Mouse (Mus musculus): ENCODE results near the gene Il1a.

Il1a gene

DNA sequence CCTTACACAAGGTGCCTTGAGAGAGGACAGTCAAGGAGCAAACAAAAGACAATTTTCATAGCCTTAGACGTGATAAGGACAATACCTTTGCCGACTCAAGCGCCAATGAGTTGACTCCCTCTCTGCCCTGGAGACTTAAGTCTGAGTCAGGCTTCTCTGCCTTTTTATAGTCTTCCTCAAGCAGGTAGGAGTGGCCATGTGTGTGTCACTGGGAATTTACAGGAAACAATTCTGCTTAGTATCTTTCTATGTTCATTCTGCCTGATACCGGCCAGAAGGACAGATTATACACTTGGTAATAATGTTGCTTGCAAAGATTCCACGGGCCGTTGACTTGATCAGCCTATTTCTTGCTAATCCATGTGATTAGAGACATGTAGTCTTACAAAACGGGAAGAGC lies at the start of gene Il1a:
Gene Il1a, minus strand, starts transcription at position 137 of the 400 bp plus-strand sequence.
- no peak for ATAC-seq (ENCODE audit: low TSS enrichment)

DNA sequence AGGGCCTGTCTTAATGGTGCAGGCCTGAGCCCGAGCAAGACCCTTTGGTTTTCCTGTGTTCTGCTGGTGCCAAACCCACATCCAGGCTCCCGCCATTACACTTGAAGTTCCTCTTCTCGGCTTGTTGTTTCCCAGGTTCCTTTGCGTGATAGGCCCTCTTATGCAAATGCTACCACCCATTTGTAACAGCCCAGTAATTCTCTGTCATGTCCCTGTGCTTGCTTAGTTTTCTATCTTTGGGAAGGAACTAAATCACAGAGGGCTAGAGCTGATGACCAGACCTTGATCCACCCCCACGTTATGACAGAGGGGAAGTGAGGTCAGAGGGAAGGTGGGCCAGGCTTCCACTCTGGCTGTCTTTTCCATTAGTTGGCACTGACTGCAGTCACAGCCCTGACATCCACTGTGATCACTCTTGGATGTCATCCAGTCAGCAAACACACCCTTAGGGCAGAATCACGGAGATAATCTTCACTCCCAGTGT lies 28.4 kb upstream of the Il1a start:
- ATAC-seq (ENCODE audit: low TSS enrichment): no peak

DNA sequence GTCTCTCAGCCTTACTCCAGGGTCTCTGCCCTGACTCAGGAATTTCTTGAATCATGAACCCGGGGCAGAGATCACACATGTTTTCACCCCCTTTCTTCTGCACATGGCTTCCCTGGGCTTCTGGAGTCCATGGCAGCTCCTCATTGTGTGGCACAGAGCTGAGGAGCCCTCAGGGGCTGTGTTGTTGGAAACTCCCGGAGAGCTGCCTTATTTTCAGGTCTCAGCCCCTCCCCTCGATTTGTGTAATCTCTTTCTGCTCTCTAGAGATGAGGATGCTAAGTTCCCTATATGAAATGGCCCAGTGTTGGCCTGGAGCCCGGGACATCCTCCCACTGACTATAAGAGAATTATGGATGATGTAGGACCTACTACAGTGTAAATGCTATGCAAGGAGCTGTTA lies 23.7 kb upstream of the Il1a start:
- no peak for ATAC-seq (ENCODE audit: low TSS enrichment)

DNA sequence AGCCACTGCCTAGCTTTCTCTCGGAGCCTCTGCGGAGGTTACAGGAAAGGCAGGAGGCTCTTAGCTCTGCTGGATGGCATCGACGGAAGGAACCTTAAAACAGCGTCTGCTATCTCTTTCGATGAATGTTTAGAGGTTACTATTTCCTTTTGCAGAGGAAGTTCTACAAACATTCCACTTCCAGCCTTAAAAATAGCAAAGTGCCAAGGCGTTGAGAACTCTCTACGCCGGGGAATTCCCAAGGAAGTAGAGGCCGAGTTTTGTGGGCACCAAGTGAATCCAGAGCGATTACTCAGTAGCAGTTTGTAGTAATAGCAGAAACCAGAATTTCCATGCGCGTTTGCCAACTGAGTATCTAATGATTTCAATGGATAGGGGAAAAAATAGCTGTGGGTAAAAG lies 20.8 kb upstream of the Il1a start:
- no peak for ATAC-seq (ENCODE audit: low TSS enrichment)

DNA sequence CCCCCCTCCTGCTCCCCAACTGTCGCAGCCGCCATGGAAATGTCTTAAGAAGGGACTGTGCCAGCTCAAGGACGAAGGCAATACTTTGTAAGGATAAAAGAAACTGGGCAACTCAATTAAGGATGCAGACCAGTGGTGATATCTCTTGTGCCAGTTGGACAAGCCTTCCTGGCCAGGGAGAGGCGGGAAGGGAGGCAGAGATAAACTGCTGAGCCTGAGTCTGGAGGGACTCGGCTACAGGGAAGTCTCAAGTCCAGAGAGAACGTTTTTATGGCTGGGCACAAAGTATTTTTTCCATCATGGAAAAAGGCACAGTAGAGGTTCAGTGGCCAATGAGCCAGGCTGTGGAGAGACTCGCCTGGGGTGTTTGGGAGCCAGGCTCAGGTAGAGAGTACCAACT lies 20.3 kb upstream of the Il1a start:
- no peak for ATAC-seq (ENCODE audit: low TSS enrichment)

DNA sequence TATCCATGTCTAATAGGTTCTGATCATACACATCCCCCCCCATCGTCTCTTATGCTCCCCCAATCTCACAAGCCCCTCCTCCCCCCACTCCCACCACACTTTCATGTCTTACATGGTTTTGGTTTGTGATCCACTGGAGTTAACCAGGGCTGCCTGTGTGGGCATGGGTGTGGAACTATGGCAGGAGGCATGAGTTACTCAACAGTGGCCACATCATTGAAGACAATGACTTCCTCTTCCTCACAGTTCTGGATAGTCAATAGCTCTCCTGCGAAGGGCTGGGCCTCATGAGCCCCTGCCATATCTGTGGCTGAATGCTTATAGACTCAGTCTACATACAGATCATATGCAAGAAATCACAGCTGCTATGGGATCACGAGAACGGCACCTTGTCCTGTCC lies 18.5 kb upstream of the Il1a start:
- no peak for ATAC-seq (ENCODE audit: low TSS enrichment)

DNA sequence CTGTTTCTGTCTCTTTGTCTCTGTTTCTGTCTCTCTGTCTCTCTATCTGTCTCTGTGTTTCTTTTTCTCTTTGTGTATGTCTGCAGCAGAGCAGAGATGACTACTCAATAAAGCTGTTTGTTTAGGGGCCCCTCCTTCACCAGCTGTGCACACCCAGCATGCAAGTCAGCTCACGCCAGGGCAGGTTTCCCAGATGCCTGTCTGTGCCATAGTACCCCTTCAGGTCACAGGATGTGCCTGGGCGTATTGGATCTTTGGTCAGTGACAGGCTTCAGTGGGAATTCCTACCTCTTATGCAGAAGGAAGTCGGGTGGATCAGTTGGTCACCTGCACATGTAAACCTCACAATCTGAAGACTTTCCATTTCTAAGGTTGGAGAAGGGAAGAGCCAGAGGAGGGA lies 14.4 kb upstream of the Il1a start:
- no peak for ATAC-seq (ENCODE audit: low TSS enrichment)

DNA sequence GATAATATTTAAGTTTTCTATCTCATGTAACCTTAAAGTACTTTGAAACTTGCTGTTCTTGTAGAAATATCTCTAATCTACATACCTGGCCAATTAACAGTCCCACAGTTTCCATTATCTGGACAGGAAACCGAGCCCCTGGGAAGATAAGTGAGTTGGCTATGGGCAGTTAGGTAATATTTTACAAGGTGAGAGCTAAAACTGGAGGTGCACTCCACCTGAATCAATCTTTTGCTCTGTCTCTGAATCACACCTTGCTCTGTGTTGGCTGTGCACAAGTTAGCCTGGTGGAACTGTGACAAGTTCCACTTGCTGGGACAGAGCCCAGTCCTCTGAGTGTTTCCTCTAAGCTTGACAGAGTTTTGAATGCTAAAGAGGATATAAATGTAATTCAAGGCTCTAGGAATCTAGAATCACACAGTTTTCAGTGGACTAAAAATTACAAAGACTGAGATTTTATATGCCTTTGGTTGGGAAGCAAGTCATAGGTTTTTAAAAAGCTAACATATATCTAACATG lies 12.4 kb upstream of the Il1a start:
- ATAC-seq (ENCODE audit: low TSS enrichment): peak; percentile 96

DNA sequence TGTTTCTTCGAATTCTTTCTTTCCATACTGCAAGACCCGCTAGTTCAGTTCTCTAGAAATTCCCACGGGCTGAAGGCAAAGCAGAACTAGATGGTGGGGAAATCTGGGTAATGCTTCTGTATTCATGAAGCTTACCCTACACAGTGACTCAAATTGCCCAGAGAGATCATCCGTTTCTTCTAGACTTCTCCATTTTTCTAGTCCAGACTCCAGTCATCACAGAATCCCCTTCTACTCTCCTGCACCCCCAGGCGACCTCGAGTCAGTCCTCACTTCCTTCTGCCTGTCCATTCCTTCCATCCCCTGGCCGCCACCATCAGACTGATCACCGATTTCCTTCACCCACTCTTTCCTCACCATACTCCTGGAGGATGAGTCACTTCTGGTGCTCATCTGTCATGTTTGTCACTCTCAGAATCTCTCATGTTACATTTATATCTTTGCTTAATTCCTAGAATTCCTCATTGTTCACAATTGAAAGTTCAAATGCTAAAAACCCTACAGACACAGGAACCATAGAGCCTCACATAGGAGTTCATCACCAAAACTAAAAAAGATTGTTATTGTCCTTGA lies 10.3 kb upstream of the Il1a start:
- ATAC-seq (ENCODE audit: low TSS enrichment): peak; percentile 52; the same call in 1 of the 2 replicates

DNA sequence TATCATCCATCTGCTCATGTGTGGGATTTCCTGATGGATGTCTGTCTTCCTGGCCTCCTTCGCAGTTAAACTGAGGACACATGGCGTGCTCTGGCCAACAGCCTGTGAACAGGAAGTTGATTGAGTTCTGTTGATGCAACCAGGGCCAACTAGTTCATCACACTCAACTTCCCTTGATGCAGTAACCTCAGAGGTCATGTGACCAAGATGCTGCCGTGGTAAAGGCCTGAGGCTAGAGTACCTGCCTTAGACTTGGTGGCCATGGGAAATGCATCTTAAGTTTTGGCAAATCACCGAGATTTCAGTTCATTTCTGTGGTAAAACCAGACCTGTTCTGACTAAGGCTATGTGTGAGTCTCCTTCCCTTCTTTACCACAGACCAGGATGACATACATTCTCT lies 6.1 kb upstream of the Il1a start:
- no peak for ATAC-seq (ENCODE audit: low TSS enrichment)

DNA sequence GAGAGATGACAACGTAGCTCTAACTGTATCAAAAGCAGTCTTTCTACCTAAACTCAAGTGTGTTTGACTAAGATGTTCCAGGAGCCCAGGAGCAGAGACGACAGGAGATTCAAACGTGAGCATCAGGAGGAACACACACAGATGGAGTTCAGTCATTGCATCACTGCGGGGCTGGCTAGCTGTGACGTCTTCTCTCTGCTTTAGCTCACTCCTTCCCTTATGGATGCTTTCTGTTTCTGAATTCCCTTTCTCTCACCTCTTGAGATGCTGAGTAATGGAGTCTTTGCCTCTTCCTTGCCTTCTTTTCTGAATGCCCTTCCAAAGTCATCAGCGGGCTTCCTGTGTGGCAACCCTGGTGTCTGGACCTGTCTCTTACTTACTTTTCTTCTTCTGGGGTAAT lies 5.1 kb upstream of the Il1a start:
- ATAC-seq (ENCODE audit: low TSS enrichment): no peak

DNA sequence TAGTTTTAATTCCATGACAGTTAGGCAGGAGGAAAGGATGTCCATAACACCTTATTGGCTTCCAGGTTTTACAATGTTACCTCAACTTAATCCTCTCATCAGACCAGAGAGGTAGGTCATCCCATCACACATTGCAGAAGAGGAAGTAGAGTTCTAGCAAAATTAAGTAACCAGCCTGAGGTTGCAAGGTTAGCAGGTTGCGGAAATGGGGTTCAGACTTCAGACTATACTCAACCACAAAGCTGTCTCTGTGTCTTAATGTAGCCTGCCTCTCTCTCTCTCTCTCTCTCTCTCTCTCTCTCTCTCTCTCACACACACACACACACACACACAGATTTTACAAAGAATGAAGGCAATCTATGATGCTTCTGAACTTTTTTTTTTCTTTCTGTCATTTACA lies 4.2 kb upstream of the Il1a start:
- ATAC-seq (ENCODE audit: low TSS enrichment): no peak

DNA sequence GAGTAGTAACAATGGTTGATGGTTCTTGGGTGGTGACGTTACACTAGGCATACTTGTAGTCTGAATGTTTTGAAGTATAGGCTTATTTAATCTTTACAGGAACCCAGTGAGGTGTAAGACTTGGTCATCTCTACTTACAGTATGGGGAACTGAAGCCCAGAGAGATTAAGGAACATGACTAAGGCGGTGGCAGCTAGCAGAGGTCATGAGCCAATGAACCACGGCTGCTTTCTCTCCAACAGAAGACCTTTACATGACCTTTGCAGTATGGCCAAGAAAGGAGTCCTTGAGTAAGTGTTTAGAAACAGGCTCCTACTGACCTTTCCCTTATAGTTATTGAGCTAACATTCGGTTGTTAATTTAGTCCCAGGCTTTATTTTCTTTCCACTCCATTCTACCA lies 3.8 kb downstream of the Il1a start:
- ATAC-seq (ENCODE audit: low TSS enrichment): no peak

DNA sequence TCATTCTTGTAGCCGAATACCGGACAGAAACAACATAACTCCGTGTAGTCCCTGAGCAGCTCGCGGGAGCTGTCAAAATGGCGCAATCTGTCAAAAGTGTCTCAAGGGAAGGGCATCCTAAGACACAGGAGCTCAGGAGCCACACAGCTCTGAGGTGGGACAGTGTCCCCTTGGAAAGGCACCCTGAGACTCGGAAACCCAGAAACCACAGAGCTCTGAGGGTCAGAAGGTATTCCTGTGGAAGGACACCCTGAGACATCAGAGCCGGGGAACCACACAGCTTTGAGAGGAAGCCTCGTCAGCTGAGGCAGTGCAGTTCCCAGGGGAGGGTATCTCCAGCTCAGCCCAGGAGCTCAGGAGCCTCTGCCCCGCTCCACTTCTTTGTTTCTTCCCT lies 12.2 kb downstream of the Il1a start:
- ATAC-seq (ENCODE audit: low TSS enrichment): peak; percentile 58

DNA sequence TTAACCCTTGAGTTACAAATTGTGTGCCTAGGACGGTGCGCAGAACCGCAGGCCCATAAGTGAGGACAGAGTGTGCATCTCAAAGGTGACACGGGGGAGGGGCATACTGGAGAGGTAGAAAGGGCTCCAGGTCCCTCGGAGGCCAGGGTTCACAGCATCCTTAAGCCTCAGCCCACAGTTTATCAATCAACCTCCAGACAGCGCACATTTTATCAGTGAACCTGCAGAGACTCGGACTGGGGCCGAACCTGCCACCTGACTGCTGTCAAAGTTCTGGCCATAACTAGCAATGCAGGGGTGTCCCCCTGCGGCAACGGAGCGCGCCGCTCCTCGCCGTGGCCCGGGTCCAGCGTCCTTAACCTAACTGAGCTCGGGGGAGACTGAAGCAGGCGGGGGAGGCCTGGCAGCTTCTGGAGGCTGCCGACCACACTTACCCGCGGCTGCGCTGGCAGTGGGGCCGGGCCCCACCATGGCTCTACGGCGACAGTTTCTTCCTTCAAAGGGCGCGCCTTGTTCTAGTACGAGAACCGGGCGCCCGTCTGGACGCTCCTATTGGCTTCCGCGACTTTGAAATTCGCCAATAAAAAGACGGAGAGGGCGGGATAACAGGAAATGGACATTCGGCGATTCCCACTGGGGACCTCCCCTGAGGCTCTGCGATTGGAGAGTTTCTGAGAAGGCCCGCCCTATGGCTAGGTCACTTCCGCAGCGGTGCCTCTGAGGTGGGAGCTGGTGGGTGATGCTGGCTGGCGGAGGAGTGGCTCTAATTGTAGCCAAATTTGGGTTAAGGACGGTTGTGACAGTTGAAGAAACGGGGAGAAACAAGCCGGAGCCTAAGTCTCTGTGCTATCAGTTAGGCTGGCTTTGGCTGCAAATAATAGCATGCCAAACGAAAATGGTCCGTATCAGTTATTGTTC lies 12.8 kb downstream of the Il1a start, which contains the start of gene Ckap2l:
Gene Ckap2l, minus strand, starts transcription at position 542 of the 918 bp plus-strand sequence.
- peak; percentile 100 for ATAC-seq (ENCODE audit: low TSS enrichment)

DNA sequence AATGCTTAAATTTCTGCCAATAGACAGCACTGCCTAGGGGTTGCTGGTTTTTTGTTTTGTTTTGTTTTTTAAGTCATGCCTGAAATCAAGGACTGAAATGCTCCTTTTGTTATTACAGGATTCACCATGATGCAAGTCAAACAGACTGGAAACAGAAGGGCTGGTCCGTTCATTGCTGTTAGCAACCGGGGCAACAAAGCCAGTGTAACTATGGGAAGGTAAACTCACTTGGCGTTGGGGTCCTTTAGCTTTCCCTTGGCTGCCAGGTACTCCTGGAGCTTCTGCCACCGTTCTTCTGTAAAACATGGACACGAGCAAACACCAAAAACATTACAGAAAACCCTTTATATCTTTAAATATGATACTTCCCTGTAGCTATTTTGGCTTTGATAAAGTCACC lies 13.7 kb downstream of the Il1a start:
- no peak for ATAC-seq (ENCODE audit: low TSS enrichment)

DNA sequence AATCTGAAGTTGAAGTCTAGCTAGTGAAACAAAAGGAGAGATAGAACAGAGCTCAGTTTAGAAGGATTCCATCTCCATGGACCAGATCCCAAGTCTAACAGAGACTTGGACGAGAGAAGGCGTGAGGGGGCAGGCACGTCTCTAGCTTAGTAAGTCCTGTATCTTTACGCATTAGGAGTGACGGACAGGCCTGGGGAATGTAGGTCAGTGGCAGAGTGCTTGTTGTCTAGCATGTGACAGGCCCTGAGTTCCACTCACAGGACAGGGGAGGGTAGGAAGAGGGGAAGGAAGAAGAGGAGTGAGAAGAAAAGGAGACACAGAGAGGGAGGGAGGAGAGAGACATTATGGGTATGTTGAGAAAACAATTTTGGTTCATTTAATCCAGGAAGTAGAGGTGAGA lies 14.7 kb downstream of the Il1a start:
- no peak for ATAC-seq (ENCODE audit: low TSS enrichment)

DNA sequence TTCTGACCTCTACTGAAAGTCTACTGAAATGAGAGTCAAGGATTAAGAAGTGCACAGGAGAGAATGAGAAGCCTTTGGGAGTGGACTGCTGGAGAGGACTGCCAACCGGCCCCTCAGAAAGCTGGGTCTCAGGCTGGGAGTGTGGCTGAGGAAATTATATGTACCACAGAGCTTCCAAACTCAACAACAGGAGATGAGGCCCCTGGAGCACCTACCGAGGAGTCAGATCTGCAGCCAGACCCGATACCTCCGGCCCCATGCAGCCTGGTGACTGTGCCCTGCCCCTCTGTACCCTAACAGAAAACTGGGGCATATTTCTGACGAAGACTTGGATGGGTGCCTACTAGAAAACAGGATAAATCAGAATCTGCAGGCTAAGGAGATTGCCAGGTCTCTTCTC lies 35.9 kb downstream of the Il1a start:
- no peak for ATAC-seq (ENCODE audit: low TSS enrichment)

DNA sequence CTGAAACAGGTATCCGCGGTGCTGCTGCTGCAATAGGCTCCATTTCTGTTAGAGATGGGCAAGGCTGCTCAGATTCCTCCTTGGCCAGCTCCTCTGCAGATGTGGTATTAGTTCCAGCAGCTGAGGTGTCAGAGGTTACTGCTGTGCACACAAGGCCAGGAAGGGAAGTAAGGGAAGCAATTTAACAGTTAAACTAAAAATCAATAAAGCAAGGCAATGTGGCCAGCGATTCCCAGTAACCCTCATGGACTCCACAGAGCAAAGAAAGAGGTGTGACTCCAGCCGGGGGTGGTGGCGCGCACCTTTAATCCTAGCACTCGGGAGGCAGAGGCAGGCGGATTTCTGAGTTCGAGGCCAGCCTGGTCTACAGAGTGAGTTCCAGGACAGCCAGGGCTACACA lies 39.2 kb downstream of the Il1a start:
- no peak for ATAC-seq (ENCODE audit: low TSS enrichment)

DNA sequence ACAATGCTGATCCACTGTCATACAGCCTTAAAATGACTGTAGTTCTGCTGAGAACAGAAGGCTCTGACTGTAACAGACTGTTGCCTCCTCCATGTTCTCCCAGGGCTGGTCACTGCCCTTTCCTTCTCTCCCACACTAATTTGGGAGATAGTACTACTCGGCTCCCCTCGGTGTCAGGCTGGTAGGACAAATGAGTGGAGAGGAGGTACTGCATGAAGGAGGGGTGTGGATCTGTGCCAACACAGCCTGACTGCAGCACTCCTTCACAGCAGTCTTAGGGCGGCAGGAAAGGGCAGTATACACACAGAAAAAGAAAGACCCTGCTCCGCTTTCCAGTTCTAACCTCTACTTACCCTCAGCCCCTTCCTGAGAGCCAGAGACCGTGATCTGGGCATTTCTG lies 39.8 kb downstream of the Il1a start:
- no peak for ATAC-seq (ENCODE audit: low TSS enrichment)

DNA sequence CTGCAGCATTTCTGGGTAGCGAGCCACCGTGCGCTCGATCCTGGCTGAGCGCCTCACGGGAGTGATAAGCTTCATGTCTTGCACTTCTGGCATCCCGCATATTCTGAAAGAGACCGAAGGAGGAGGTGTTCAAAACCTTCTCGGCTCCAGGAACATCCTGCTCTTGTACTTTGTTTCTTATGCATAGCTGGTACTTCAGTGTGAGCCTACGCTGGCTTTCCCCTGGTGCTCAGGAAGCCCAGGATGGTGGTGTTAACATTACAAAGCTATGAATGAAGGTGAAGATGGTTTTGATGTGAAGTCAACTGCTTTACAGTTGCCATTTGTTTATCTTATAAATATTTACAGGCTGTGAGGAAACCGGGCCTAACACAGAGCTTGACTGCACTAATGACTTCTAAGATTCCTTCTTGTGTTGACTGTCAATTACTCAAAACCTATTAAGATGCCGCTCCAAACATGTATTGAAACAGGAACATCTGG lies 40.6 kb downstream of the Il1a start:
- ATAC-seq (ENCODE audit: low TSS enrichment): no peak

DNA sequence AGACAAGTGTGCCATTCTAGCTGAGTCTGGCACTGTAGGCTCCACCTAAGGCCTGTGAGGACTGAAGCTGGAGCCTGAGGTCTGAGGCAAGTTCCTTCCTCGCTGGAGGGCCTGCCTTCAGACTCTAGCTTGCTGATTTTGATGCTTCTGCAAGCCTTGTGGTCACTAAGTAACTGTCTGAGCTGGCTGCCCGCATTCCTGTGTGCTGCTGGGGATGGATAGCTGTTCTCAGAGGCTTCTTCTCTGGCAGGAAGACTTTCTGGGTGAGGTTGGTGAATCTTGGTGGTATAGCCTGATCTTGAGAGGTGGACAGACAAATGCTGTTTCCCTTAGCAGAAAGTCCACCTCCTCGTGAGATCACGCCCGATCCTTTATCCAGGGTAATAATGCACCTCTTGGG lies 42.0 kb downstream of the Il1a start:
- ATAC-seq (ENCODE audit: low TSS enrichment): no peak

DNA sequence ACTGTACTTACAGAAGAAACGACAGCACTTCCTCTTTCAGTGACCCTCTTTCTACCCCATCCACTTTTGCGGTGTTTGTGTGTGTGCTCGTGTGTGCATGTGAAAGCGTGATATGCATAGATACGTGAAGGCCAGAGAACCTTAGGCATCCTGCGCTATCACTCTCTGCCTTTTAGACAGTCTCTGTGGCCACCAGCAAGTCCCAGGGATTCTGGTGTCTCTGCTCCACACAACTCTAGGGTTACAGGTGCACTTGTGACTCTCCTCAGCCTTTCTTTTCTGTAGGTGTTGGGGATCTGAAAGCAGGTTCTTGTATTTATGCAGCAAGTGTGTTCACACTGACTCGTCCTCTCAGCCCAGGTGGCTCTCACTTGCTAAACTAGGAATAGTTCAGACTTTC lies 44.5 kb downstream of the Il1a start:
- ATAC-seq (ENCODE audit: low TSS enrichment): no peak

Data from frontal cortex, adult (tissue).